Mouse (Mus musculus): ENCODE results near the gene Birc7. TPM values are rescaled to one million over a fixed set of nuclear protein-coding genes. Genes with fewer than 3 reads are reported as not detected.

Gene Birc7
- total RNA-seq (2015) = not detected in 2 replicates
- not detected in 2 replicates for total RNA-seq (2017)

- no peak for ATAC-seq (ENCODE audit: poor library complexity, severe bottlenecking)
Measured at GRCm38 (mm10) chr2:180928723-180929122, at the start of gene Birc7. Gene Birc7 (plus strand): TSS chr2:180929023.

- no peak for ATAC-seq (ENCODE audit: poor library complexity, severe bottlenecking)
Measured at GRCm38 (mm10) chr2:180879365-180880067, 49.3 kb upstream of the Birc7 start.

- no peak for ATAC-seq (ENCODE audit: poor library complexity, severe bottlenecking)
Measured at GRCm38 (mm10) chr2:180881281-180881680, 47.5 kb upstream of the Birc7 start.

- no peak for ATAC-seq (ENCODE audit: poor library complexity, severe bottlenecking)
Measured at GRCm38 (mm10) chr2:180885270-180885669, 43.6 kb upstream of the Birc7 start.

- ATAC-seq (ENCODE audit: poor library complexity, severe bottlenecking) = no peak
Measured at GRCm38 (mm10) chr2:180889271-180889920, 39.4 kb upstream of the Birc7 start.

GRCm38 (mm10) chr2:180889921-180890280 is 38.9 kb upstream of the Birc7 start:
- no peak for ATAC-seq (ENCODE audit: poor library complexity, severe bottlenecking)

- ATAC-seq (ENCODE audit: poor library complexity, severe bottlenecking) = no peak
Measured at GRCm38 (mm10) chr2:180890422-180891074, 38.3 kb upstream of the Birc7 start.

GRCm38 (mm10) chr2:180891075-180891834 is 37.6 kb upstream of the Birc7 start:
- ATAC-seq (ENCODE audit: poor library complexity, severe bottlenecking) = no peak

GRCm38 (mm10) chr2:180891835-180892323 is 36.9 kb upstream of the Birc7 start:
- no peak for ATAC-seq (ENCODE audit: poor library complexity, severe bottlenecking)

GRCm38 (mm10) chr2:180892841-180893521 is 35.8 kb upstream of the Birc7 start:
- ATAC-seq (ENCODE audit: poor library complexity, severe bottlenecking) = no peak

GRCm38 (mm10) chr2:180893537-180894028 is 35.2 kb upstream of the Birc7 start:
- no peak for ATAC-seq (ENCODE audit: poor library complexity, severe bottlenecking)

- ATAC-seq (ENCODE audit: poor library complexity, severe bottlenecking) = no peak
Measured at GRCm38 (mm10) chr2:180894029-180894623, 34.7 kb upstream of the Birc7 start.

- ATAC-seq (ENCODE audit: poor library complexity, severe bottlenecking) = peak; percentile 81
Measured at GRCm38 (mm10) chr2:180894734-180895133, 34.1 kb upstream of the Birc7 start.

- ATAC-seq (ENCODE audit: poor library complexity, severe bottlenecking) = no peak
Measured at GRCm38 (mm10) chr2:180895321-180895720, 33.5 kb upstream of the Birc7 start.

- ATAC-seq (ENCODE audit: poor library complexity, severe bottlenecking) = no peak
Measured at GRCm38 (mm10) chr2:180895837-180896525, 32.8 kb upstream of the Birc7 start.

- no peak for ATAC-seq (ENCODE audit: poor library complexity, severe bottlenecking)
Measured at GRCm38 (mm10) chr2:180896819-180897625, 31.8 kb upstream of the Birc7 start.

- ATAC-seq (ENCODE audit: poor library complexity, severe bottlenecking) = no peak
Measured at GRCm38 (mm10) chr2:180897857-180898256, 31.0 kb upstream of the Birc7 start.

- no peak for ATAC-seq (ENCODE audit: poor library complexity, severe bottlenecking)
Measured at GRCm38 (mm10) chr2:180902086-180902485, 26.7 kb upstream of the Birc7 start.
